Mouse (Mus musculus) stomach, postnatal 0 days (tissue): ENCODE data around the gene Smim20.

Experiments used
- CTCF ChIP-seq: IDR thresholded peaks from 2 replicates; pipeline ENCODE4 v1.5.1; 2016; ENCODE audit warnings: antibody characterized with exemption, low read depth, mild to moderate bottlenecking, moderate library complexity
- EP300 ChIP-seq: optimal IDR thresholded peaks from 2 replicates; pipeline ENCODE3; 2016; ENCODE audit warnings: antibody characterized with exemption

GRCm38 (mm10) chr5:53238761-53239160 lies 28.1 kb upstream of the Smim20 start:
- TF ChIP-seq CTCF (no peak), EP300 (no peak)
